Mouse (Mus musculus) liver, embryonic 16.5 days (tissue): ENCODE data around the gene Defb18. TPM values are rescaled to one million over a fixed set of nuclear protein-coding genes. Genes with fewer than 3 reads are reported as not detected.
"Not testable (repeated sequence)": the region's sequence is repeated elsewhere in the genome, so short reads cannot be mapped to it uniquely, and the experiment has no call there.

Experiments used
- ATAC-seq: fragments of 200-750 bp; cut with Nextera tagmentation; 2 replicates; pipeline ENCODE4 v1.8.0; 2017; ENCODE audit warnings: low read depth, mild to moderate bottlenecking, moderate number of reproducible peaks, moderate library complexity
- H3K27ac ChIP-seq: fragments of 300-500 bp; sonication (generic); 2 replicates; pipeline ENCODE4 v1.5.1; 2014; ENCODE audit warnings: mild to moderate bottlenecking, low read length
- H3K27me3 ChIP-seq: fragments of 300-500 bp; sonication (generic); 2 replicates; pipeline ENCODE4 v1.6.1; 2014; ENCODE audit warnings: low read depth, low read length, mixed read lengths; ENCODE audit not compliant: control insufficient read depth, insufficient read depth
- H3K36me3 ChIP-seq: fragments of 300-500 bp; sonication (generic); 2 replicates; pipeline ENCODE4 v1.6.1; 2014; ENCODE audit warnings: mild to moderate bottlenecking; ENCODE audit not compliant: control insufficient read depth, insufficient read depth
- H3K4me1 ChIP-seq: fragments of 300-500 bp; sonication (generic); 2 replicates; pipeline ENCODE4 v1.6.1; 2014; ENCODE audit warnings: low read depth, low read length, mixed read lengths; ENCODE audit not compliant: control insufficient read depth
- H3K4me2 ChIP-seq: fragments of 300-500 bp; sonication (generic); 2 replicates; pipeline ENCODE4 v1.6.1; 2014; ENCODE audit warnings: low read depth, low read length, mixed read lengths
- H3K4me3 ChIP-seq: fragments of 300-500 bp; sonication (generic); 2 replicates; pipeline ENCODE4 v1.5.1; 2014; ENCODE audit warnings: low read depth, mild to moderate bottlenecking, low read length
- H3K9ac ChIP-seq: fragments of 300-500 bp; sonication (generic); 2 replicates; pipeline ENCODE4 v1.6.1; 2014; ENCODE audit warnings: low read depth, low read length
- H3K9me3 ChIP-seq: fragments of 300-500 bp; sonication (generic); replicated peaks from 2 replicates; pipeline ENCODE4 v1.6.1; 2016; ENCODE audit warnings: low read length; ENCODE audit not compliant: control insufficient read depth
- WGBS: fragments of 180-500 bp; shearing (Covaris S2); extraction: QIAGEN DNeasy Blood & Tissue Kit; methylation state at CpG from one replicate; pipeline ENCODE4 v1.1.7; 2014; ENCODE audit not compliant: insufficient replicate concordance; 5-methylcytosine and 5-hydroxymethylcytosine counted together
- polyA plus RNA-seq: library from polyadenylated mRNA; unstranded; fragments of >200 nt; fragmentation: Nextera tagmentation; extraction: Ambion mirVana; gene quantifications from 2 replicates; pipeline ENCODE4 v1.2.1, GENCODE M21; 2015

Defb18 gene
- polyA plus RNA-seq = not detected in 2 replicates

DNA sequence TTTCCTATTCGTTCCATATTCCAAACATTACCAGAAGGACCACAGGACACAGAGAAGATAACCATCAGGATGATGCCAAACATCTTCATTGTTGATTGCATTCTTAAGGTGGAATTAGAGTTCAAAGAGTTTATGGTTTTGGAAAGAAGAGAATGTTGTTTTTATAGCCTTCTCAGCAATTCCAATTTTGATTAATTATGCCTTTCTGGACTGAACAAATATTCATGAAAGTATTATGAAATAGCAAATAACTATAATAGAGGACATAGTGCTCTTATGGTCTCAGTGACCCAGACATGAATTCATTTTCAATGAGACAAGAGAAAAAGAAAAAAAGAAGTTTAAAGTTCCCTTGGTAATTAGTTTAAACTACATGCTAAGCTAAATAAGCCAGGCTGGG lies at the start of gene Defb18:
Gene Defb18, minus strand, starts transcription at position 101 of the 400 bp plus-strand sequence.
- 54% methylated on average over 1 of the region's 1 CpGs for WGBS
- H3K27ac ChIP-seq = no peak within 1 kb of the TSS
- no peak within 1 kb of the TSS for H3K9ac ChIP-seq
- H3K9me3 ChIP-seq = no peaks in the 10 kb centered on the region
- H3K4me2 ChIP-seq = no peak within 1 kb of the TSS
- no peaks in the 10 kb centered on the region for H3K36me3 ChIP-seq
- ATAC-seq = no peak
- no peaks in the 10 kb centered on the region for H3K4me1 ChIP-seq
- H3K4me3 ChIP-seq = no peak within 1 kb of the TSS
- H3K27me3 ChIP-seq = no peaks in the 10 kb centered on the region

DNA sequence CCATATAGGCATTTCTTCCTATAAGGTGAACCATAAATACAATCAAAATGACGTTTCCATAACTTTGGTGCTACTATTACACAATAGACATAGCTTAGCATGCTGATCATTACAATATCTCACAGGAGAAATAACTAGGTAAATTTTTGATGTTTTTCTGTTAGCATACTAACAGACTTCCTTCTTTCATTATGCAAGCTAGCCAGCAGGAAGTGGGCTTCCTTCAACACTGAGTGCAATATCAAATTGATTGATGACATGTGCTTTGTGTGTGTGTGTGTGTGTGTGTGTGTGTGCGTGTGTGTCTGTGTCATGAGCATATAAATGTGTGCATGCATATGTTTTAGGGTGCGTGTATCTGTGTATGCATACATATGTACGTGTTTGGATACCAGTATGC lies 33.9 kb upstream of the Defb18 start:
- no peak for ATAC-seq
- H3K27ac ChIP-seq = no peak overlapping the region
- no peaks in the 10 kb centered on the region for H3K27me3 ChIP-seq
- H3K9ac ChIP-seq = no peak overlapping the region
- no peak overlapping the region for H3K4me2 ChIP-seq
- WGBS = 42% methylated on average over 4 of the region's 4 CpGs
- no peaks in the 10 kb centered on the region for H3K36me3 ChIP-seq
- H3K9me3 ChIP-seq = no peaks in the 10 kb centered on the region
- H3K4me1 ChIP-seq = no peaks in the 10 kb centered on the region
- H3K4me3 ChIP-seq = no peak overlapping the region

DNA sequence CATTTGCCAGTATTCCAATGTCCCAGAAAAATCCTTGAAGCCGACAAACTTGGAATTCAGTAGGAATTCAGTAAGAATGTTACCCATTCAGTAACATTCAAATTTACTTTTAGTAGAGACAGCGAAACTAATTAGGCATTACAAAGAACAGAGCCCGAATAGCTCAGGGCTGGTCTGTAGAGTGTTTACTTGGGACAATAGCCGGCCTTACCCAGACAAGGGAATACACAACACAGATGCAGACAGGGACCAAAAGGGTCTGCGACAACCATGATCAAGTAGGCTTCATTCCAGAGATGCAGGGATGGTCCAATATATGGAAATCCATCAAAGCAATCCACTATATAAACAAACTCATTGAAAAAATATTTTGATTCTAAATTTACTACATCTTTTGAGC lies 31.6 kb upstream of the Defb18 start:
- Histone ChIP-seq H3K27ac (no peak overlapping the region), H3K4me2 (no peak overlapping the region), H3K4me1 (no peaks in the 10 kb centered on the region), H3K36me3 (no peaks in the 10 kb centered on the region), H3K27me3 (no peaks in the 10 kb centered on the region), H3K9me3 (no peaks in the 10 kb centered on the region), H3K9ac (no peak overlapping the region), H3K4me3 (no peak overlapping the region)
- 58% methylated on average over 5 of the region's 5 CpGs for WGBS
- ATAC-seq = no peak

DNA sequence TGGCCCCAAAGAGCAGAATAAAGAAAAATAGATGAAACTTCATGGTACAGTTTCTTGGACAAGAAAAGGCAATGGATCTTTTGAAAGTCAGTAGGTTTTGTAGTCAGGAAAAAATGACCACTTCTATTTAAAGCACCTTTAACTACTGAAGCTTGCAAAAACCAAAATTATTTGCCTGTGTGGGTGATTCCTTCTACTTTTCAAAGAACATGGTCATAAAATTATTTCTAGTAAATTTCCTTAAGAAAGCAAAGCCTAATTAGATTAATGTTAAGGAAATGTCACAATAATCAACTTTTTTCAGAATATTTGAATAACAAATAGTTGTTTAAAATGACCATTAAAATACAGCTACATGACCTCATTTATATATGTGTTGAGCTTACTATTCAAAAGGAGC lies 27.8 kb upstream of the Defb18 start, which contains the start of gene Defb41:
Gene Defb41, minus strand, starts transcription at position 101 of the 400 bp plus-strand sequence.
- no peak for ATAC-seq
- no peaks in the 10 kb centered on the region for H3K36me3 ChIP-seq
- H3K27me3 ChIP-seq = no peaks in the 10 kb centered on the region
- no peak within 1 kb of the TSS for H3K9ac ChIP-seq
- no peak within 1 kb of the TSS for H3K27ac ChIP-seq
- H3K4me1 ChIP-seq = no peaks in the 10 kb centered on the region
- H3K4me3 ChIP-seq = no peak within 1 kb of the TSS
- no peaks in the 10 kb centered on the region for H3K9me3 ChIP-seq
- H3K4me2 ChIP-seq = no peak within 1 kb of the TSS

DNA sequence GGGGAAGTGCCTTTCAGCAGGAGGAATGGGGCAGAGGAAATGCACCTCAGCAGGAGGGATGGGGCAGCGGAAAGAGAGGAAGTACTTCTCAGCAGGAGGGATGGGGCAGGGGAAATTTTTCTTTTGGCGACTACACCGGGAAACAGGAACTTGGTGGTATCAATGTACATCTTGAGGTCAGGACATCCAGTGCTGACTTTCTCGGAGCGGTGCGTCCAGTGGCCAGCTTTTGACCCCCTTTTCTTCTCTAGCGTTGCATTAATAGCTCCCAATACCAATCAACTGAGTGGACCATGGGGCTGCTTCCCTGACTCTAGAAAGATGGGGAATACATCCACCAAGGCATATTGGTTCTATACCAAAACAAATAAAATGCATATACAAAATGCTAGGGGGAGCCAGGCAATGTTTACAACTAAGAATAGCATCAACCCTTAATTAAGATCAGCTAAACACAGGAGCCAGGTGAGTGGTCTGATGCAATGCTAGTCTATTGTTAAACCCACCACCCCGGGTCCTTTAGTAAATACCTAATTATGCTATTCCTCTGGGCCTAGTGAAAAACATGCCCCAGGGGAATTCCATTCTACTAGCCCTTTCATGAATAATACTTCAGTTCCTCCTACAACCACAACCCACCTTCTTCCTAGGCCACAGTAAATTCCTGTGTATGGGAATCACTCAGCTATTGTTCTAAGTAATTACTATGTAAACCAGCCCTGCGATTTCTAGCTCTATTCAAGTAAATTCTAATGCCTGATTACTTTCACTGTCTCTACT lies 8.7 kb upstream of the Defb18 start:
- H3K27ac ChIP-seq, H3K4me1 ChIP-seq, H3K9me3 ChIP-seq, H3K27me3 ChIP-seq, H3K4me2 ChIP-seq, H3K4me3 ChIP-seq, ATAC-seq, H3K36me3 ChIP-seq, H3K9ac ChIP-seq: not testable (repeated sequence)
- 60% methylated on average over 9 of the region's 9 CpGs for WGBS

DNA sequence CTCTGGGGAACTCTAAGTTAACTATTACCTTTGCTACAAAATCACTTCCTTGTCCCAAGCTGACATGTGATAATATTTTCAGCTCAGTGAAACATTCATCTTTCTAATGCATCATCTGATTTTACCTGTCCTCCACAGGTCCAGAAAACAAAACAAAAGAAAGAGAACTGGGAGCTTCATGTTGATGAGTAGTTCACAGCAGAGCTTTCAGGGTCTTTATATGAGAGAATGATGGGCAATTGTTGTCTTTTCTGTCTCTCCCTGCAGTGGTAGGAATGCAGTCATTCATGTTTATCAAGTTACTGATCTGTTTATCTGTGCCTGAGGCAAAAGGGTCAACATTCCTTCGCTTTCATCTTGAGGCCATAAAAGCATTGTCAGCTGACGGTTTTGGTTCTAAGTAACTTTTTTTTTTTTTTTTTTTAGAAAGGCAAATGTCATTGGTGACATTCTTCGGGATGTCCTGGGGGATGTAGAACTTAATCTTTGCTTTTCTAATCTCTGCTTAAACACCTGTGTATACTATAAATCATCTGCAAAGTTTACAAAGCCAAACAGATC lies 13.8 kb downstream of the Defb18 start:
- Histone ChIP-seq H3K36me3 (no peaks in the 10 kb centered on the region), H3K27me3 (no peaks in the 10 kb centered on the region), H3K4me1 (no peaks in the 10 kb centered on the region), H3K9ac (no peak overlapping the region), H3K9me3 (no peaks in the 10 kb centered on the region), H3K27ac (no peak overlapping the region), H3K4me2 (no peak overlapping the region), H3K4me3 (no peak overlapping the region)
- 29% methylated on average over 3 of the region's 3 CpGs for WGBS
- ATAC-seq = no peak

DNA sequence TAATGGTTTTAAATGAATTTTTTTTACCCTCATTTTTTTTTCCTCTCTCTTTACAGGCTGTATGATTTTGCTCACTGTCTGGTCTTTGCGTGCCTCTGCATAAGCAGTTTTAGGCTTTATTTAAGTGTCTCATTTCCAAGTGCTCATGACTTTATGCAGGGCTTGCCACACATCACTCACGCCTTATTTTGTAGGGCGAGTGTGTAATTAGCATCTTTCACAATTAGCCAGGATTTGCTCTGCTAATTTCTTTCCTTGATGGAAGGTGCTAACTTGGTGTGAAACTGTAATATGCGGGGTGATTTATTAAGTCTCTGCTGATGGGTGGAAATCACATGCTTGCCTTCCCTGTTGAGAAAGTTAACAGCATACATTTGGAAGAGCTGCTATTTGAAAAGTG lies 45.5 kb downstream of the Defb18 start:
- Histone ChIP-seq H3K4me2 (no peak overlapping the region), H3K4me3 (no peak overlapping the region), H3K9ac (no peak overlapping the region), H3K27ac (no peak overlapping the region), H3K9me3 (no peaks in the 10 kb centered on the region), H3K4me1 (no peaks in the 10 kb centered on the region), H3K27me3 (no peaks in the 10 kb centered on the region), H3K36me3 (no peaks in the 10 kb centered on the region)
- WGBS = 32% methylated on average over 4 of the region's 4 CpGs
- no peak for ATAC-seq

DNA sequence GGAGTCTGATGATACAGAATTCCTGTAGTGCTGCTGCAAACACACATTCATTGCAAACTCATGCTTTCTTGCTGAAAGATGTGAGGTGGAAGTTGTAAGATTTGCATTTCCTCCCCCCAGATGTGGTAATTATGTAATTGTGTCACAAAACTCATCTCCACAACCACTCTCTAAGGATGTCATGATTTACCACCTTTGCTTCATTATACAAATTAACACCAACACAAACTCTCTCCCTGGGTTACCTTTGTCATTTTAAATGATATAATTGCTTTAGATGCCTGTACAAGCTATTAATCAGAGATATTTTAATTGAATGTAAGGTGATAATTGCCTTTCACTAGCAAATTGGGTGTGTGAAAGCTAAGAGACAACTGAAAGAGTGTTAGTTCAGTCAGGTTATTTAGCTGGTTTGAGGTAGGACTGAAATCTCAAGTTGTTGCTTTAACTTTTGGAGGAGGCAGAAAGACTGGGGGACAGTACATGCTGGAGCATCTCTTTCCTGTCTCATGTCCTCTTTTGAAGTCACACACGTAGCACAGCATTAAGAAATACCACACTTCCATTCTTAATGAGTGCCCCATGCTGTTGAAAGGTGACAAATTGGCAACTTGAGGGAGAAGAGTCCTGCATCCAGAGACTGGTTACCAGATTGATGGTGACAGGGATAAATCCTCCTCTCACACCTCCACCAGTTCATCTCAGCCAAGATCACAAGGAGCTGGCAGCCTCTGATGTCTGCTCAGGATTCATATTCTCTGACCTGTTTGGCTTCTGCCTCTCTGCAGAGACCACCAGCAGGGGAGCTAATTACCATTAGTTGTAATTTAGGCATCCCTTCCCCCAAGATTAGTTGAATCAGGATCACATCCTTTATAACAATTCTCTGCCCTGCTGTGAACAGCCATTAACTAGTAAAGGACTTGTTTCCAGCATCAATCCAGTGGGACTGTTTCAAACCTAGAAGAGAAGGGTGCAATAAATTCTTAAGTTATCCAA lies 46.2 kb downstream of the Defb18 start:
- Histone ChIP-seq H3K9ac (no peak overlapping the region), H3K4me2 (no peak overlapping the region), H3K27me3 (no peaks in the 10 kb centered on the region), H3K9me3 (no peaks in the 10 kb centered on the region), H3K27ac (no peak overlapping the region), H3K36me3 (no peaks in the 10 kb centered on the region), H3K4me1 (no peaks in the 10 kb centered on the region), H3K4me3 (no peak overlapping the region)
- 15% methylated on average over 1 of the region's 1 CpGs for WGBS
- ATAC-seq = no peak
